Mouse (Mus musculus) lung, embryonic 16.5 days (tissue): ENCODE results near the gene Adssl1. TPM values are rescaled to one million over a fixed set of nuclear protein-coding genes. Genes with fewer than 3 reads are reported as not detected.
A peak's percentile ranks its signal among the peaks of the same experiment; 100 is the strongest.

ENCODE experiments used
- ATAC-seq: fragments of 200-750 bp; cut with Nextera tagmentation; 2 replicates; pipeline ENCODE4 v1.8.0; 2017; ENCODE audit warnings: low read depth, mild to moderate bottlenecking, moderate library complexity
- H3K27ac ChIP-seq: fragments of 300-500 bp; sonication (generic); 2 replicates; pipeline ENCODE4 v1.5.1; 2014; ENCODE audit warnings: mild to moderate bottlenecking, control low read depth, low read length
- H3K27me3 ChIP-seq: fragments of 300-500 bp; sonication (generic); 2 replicates; pipeline ENCODE4 v1.6.1; 2014; ENCODE audit warnings: low read depth, low read length, mixed read lengths; ENCODE audit not compliant: control insufficient read depth, insufficient read depth
- H3K36me3 ChIP-seq: fragments of 300-500 bp; sonication (generic); 2 replicates; pipeline ENCODE4 v1.6.1; 2014; ENCODE audit warnings: low read length; ENCODE audit not compliant: control insufficient read depth, insufficient read depth
- H3K4me1 ChIP-seq: fragments of 300-500 bp; sonication (generic); replicated peaks from 2 replicates; pipeline ENCODE4 v1.6.1; 2014; ENCODE audit warnings: low read length, mixed read lengths; ENCODE audit not compliant: control insufficient read depth, insufficient read depth
- H3K4me2 ChIP-seq: fragments of 300-500 bp; sonication (generic); 2 replicates; pipeline ENCODE4 v1.6.1; 2014; ENCODE audit warnings: low read depth, low read length, control low read depth
- H3K4me3 ChIP-seq: fragments of 300-500 bp; sonication (generic); 2 replicates; pipeline ENCODE4 v1.5.1; 2014; ENCODE audit warnings: mild to moderate bottlenecking, low read length, control low read depth
- H3K9ac ChIP-seq: fragments of 300-500 bp; sonication (generic); 2 replicates; pipeline ENCODE4 v1.6.1; 2014; ENCODE audit warnings: low read length, control low read depth
- H3K9me3 ChIP-seq: fragments of 300-500 bp; sonication (generic); 2 replicates; pipeline ENCODE4 v1.6.1; 2016; ENCODE audit warnings: low read length; ENCODE audit not compliant: control insufficient read depth
- WGBS: fragments of 180-500 bp; shearing (Covaris S2); extraction: QIAGEN DNeasy Blood & Tissue Kit; methylation state at CpG from one replicate; pipeline ENCODE4 v1.1.7; 2014; 5-methylcytosine and 5-hydroxymethylcytosine counted together
- polyA plus RNA-seq: library from polyadenylated mRNA; unstranded; fragments of >200 nt; fragmentation: Nextera tagmentation; extraction: Ambion mirVana; gene quantifications from 2 replicates; pipeline ENCODE4 v1.2.1, GENCODE M21; 2015

Gene Adssl1
- polyA plus RNA-seq, 1 experiment from 2014 or later, result 9.4 TPM

- Histone ChIP-seq H3K36me3 (no peaks in the 10 kb centered on the region), H3K4me2 (peak overlapping the region; percentile 51), H3K9me3 (no peaks in the 10 kb centered on the region), H3K4me1 (peaks cover 27% of the 10 kb centered on the region), H3K4me3 (peak overlapping the region; percentile 26), H3K9ac (peak overlapping the region; percentile 23; the same call in 1 of the 2 replicates), H3K27ac (peak overlapping the region; percentile 64; the same call in 1 of the 2 replicates), H3K27me3 (no peaks in the 10 kb centered on the region)
- ATAC-seq, result peak; percentile 88
- 22% methylated on average over 19 of the region's 19 CpGs for WGBS
Observed at GRCm38 (mm10) chr12:112628928-112629721, 9.3 kb downstream of the Adssl1 start.

DNA sequence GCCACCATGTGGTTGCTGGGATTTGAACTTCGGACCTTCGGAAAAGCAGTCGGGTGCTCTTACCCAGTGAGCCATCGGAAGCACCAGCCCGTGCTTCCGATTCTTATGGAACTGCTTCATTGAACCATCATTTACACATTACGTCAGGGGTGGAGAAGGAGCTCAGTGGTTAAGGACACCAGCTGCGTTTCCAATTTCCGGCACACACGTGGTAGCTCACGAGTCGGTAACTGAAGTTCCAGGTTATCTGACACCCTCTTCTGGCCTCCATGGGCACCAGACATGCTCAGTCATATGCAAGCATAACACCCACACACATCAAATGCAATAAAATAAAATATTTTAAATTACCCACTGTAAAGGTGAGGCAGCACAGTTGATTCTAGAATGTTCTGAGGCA lies 10.2 kb downstream of the Adssl1 start:
- 90% methylated on average over 12 of the region's 12 CpGs for WGBS
- no peaks in the 10 kb centered on the region for H3K27me3 ChIP-seq
- H3K4me3 ChIP-seq, result no peak overlapping the region
- H3K9me3 ChIP-seq, result no peaks in the 10 kb centered on the region
- ATAC-seq, result no peak
- H3K27ac ChIP-seq, result no peak overlapping the region
- H3K4me1 ChIP-seq, result peaks cover 29% of the 10 kb centered on the region
- H3K4me2 ChIP-seq, result no peak overlapping the region
- H3K9ac ChIP-seq, result no peak overlapping the region
- H3K36me3 ChIP-seq, result no peaks in the 10 kb centered on the region

GRCm38 (mm10) chr12:112630796-112631195 lies 11.0 kb downstream of the Adssl1 start:
- Histone ChIP-seq H3K9ac (no peak overlapping the region), H3K4me3 (no peak overlapping the region), H3K27ac (no peak overlapping the region), H3K4me1 (peaks cover 29% of the 10 kb centered on the region), H3K36me3 (no peaks in the 10 kb centered on the region), H3K9me3 (no peaks in the 10 kb centered on the region), H3K4me2 (no peak overlapping the region), H3K27me3 (no peaks in the 10 kb centered on the region)
- no peak for ATAC-seq
- 46% methylated on average over 5 of the region's 5 CpGs for WGBS

DNA sequence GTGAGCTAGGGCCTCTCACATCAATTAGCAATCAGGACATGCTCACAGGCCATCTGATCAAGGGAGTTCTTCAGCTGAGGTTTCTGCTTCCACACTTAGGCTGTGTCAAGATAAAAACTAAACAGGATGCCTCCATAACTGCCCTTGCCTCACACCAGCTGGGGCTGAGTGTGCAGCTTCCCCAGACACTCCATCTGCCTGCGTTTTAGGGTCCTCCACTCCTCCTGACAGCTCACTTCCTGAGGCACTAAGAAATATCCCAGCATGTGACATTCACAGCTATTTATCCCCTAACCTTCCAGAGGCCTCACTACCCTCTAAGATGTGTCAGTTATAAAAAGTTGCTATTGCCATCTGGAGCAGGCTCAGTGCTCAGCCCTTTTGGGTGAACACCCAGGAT lies 11.6 kb downstream of the Adssl1 start:
- WGBS, result 27% methylated on average over 1 of the region's 1 CpGs
- H3K4me2 ChIP-seq, result no peak overlapping the region
- no peaks in the 10 kb centered on the region for H3K27me3 ChIP-seq
- peaks cover 29% of the 10 kb centered on the region for H3K4me1 ChIP-seq
- no peaks in the 10 kb centered on the region for H3K9me3 ChIP-seq
- no peak overlapping the region for H3K4me3 ChIP-seq
- H3K27ac ChIP-seq, result no peak overlapping the region
- no peak overlapping the region for H3K9ac ChIP-seq
- no peaks in the 10 kb centered on the region for H3K36me3 ChIP-seq
- ATAC-seq, result no peak

- Histone ChIP-seq H3K4me1 (peaks cover 29% of the 10 kb centered on the region), H3K36me3 (no peaks in the 10 kb centered on the region), H3K4me3 (no peak overlapping the region), H3K27ac (no peak overlapping the region), H3K27me3 (no peaks in the 10 kb centered on the region), H3K4me2 (no peak overlapping the region), H3K9me3 (no peaks in the 10 kb centered on the region), H3K9ac (no peak overlapping the region; the same call in 1 of the 2 replicates)
- ATAC-seq, result no peak
- WGBS, result 42% methylated on average over 11 of the region's 11 CpGs
Observed at GRCm38 (mm10) chr12:112632084-112632777, 12.4 kb downstream of the Adssl1 start.

- no peaks in the 10 kb centered on the region for H3K27me3 ChIP-seq
- H3K36me3 ChIP-seq, result no peaks in the 10 kb centered on the region
- no peak for ATAC-seq
- H3K4me2 ChIP-seq, result no peak overlapping the region
- peaks cover 29% of the 10 kb centered on the region for H3K4me1 ChIP-seq
- WGBS, result 59% methylated on average over 5 of the region's 5 CpGs
- no peak overlapping the region for H3K4me3 ChIP-seq
- no peak overlapping the region for H3K9ac ChIP-seq
- H3K9me3 ChIP-seq, result no peaks in the 10 kb centered on the region
- H3K27ac ChIP-seq, result no peak overlapping the region
Observed at GRCm38 (mm10) chr12:112632907-112633306, 13.1 kb downstream of the Adssl1 start.

DNA sequence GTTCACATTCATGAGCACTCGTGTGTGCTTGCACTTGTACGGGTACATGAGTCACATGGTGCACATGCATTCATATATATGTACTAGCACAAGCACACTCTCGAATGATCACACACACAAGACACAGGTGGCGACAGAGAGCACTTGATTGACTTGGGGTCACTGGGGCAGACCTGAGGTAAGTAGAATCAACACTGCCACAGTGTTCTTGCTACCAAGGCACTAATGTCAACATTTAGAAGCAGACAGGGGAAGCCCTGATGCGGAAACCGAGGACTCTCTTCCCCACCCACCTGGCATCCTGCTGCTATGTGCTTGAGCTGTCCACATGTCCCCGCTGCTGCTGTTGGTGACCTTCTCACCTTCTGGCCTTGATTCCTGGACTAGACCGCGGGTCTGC lies 13.8 kb downstream of the Adssl1 start:
- no peaks in the 10 kb centered on the region for H3K27me3 ChIP-seq
- no peak overlapping the region for H3K9ac ChIP-seq
- ATAC-seq, result no peak
- WGBS, result 55% methylated on average over 9 of the region's 9 CpGs
- no peak overlapping the region for H3K27ac ChIP-seq
- H3K4me1 ChIP-seq, result peaks cover 25% of the 10 kb centered on the region
- H3K4me3 ChIP-seq, result no peak overlapping the region
- H3K9me3 ChIP-seq, result no peaks in the 10 kb centered on the region
- H3K36me3 ChIP-seq, result no peaks in the 10 kb centered on the region
- no peak overlapping the region for H3K4me2 ChIP-seq

GRCm38 (mm10) chr12:112639526-112639925 lies 19.7 kb downstream of the Adssl1 start:
- H3K4me3 ChIP-seq, result no peak overlapping the region
- 76% methylated on average over 10 of the region's 10 CpGs for WGBS
- H3K9ac ChIP-seq, result no peak overlapping the region
- H3K4me1 ChIP-seq, result peaks cover 1% of the 10 kb centered on the region; the same call in 1 of the 2 replicates
- no peaks in the 10 kb centered on the region for H3K27me3 ChIP-seq
- H3K4me2 ChIP-seq, result no peak overlapping the region
- no peaks in the 10 kb centered on the region for H3K36me3 ChIP-seq
- H3K9me3 ChIP-seq, result no peaks in the 10 kb centered on the region
- ATAC-seq, result no peak
- H3K27ac ChIP-seq, result no peak overlapping the region

GRCm38 (mm10) chr12:112643126-112643525 lies 23.3 kb downstream of the Adssl1 start:
- H3K4me1 ChIP-seq, result peaks cover 14% of the 10 kb centered on the region
- no peak overlapping the region for H3K27ac ChIP-seq
- no peak for ATAC-seq
- H3K9me3 ChIP-seq, result no peaks in the 10 kb centered on the region
- no peak overlapping the region for H3K4me3 ChIP-seq
- no peak overlapping the region for H3K9ac ChIP-seq
- no peak overlapping the region for H3K4me2 ChIP-seq
- no peaks in the 10 kb centered on the region for H3K27me3 ChIP-seq
- H3K36me3 ChIP-seq, result peaks cover 2% of the 10 kb centered on the region
- WGBS, result 79% methylated on average over 6 of the region's 6 CpGs
